Mouse (Mus musculus) midbrain, postnatal 0 days (tissue): ENCODE results near the gene Gm973. TPM values are rescaled to one million over a fixed set of nuclear protein-coding genes. Genes with fewer than 3 reads are reported as not detected.

Experiments
- ATAC-seq: fragments of 200-750 bp; cut with Nextera tagmentation; 2 replicates; pipeline ENCODE4 v1.8.0; 2017; ENCODE audit warnings: moderate number of reproducible peaks, mild to moderate bottlenecking, moderate TSS enrichment, moderate library complexity; ENCODE audit not compliant: low FRiP score
- DNase-seq: peaks from one replicate; pipeline ENCODE4 v3.0.0-alpha.2; 2015; ENCODE audit warnings: low spot score
- H3K27ac ChIP-seq: fragments of 300-500 bp; sonication (generic); 2 replicates; pipeline ENCODE4 v1.5.1; 2014; ENCODE audit warnings: low read depth, mild to moderate bottlenecking, low read length, mixed read lengths
- H3K27me3 ChIP-seq: fragments of 300-500 bp; sonication (generic); 2 replicates; pipeline ENCODE4 v1.6.1; 2014; ENCODE audit warnings: low read length, control low read depth, mixed read lengths; ENCODE audit not compliant: insufficient read depth
- H3K36me3 ChIP-seq: fragments of 300-500 bp; sonication (generic); 2 replicates; pipeline ENCODE4 v1.6.1; 2014; ENCODE audit warnings: low read length, control low read depth, mixed read lengths; ENCODE audit not compliant: insufficient read depth
- H3K4me1 ChIP-seq: fragments of 300-500 bp; sonication (generic); 2 replicates; pipeline ENCODE4 v1.6.1; 2014; ENCODE audit warnings: mild to moderate bottlenecking, control low read depth, antibody characterized with exemption, low read length, mixed read lengths; ENCODE audit not compliant: insufficient read depth
- H3K4me2 ChIP-seq: fragments of 300-500 bp; sonication (generic); 2 replicates; pipeline ENCODE4 v1.6.1; 2014; ENCODE audit warnings: low read depth, mild to moderate bottlenecking, low read length, mixed read lengths; ENCODE audit not compliant: poor library complexity, severe bottlenecking
- H3K4me3 ChIP-seq: fragments of 300-500 bp; sonication (generic); 2 replicates; pipeline ENCODE4 v1.5.1; 2014; ENCODE audit warnings: low read depth, mild to moderate bottlenecking, low read length, moderate library complexity
- H3K9ac ChIP-seq: fragments of 300-500 bp; sonication (generic); replicated peaks from 2 replicates; pipeline ENCODE4 v1.6.1; 2014; ENCODE audit warnings: mild to moderate bottlenecking, low read length, moderate library complexity, mixed read lengths; ENCODE audit not compliant: poor library complexity, severe bottlenecking
- H3K9me3 ChIP-seq: fragments of 300-500 bp; sonication (generic); 2 replicates; pipeline ENCODE4 v1.6.1; 2016; ENCODE audit warnings: low read length, control low read depth
- CTCF ChIP-seq: IDR thresholded peaks from 2 replicates; pipeline ENCODE4 v1.5.1; 2016; ENCODE audit warnings: antibody characterized with exemption, mild to moderate bottlenecking
- WGBS: fragments of 180-500 bp; shearing (Covaris S2); extraction: QIAGEN DNeasy Blood & Tissue Kit; methylation state at CpG from one replicate; pipeline ENCODE4 v1.1.7; 2014; 5-methylcytosine and 5-hydroxymethylcytosine counted together
- polyA plus RNA-seq: library from polyadenylated mRNA; unstranded; fragments of >200 nt; fragmentation: Nextera tagmentation; extraction: Ambion mirVana; gene quantifications from 2 replicates; pipeline ENCODE4 v1.2.1, GENCODE M21; 2015
- total RNA-seq: library from RNA; depleted of rRNA; stranded (reverse); fragments of >200 nt; gene quantifications from 2 replicates; pipeline ENCODE4 v1.2.3, GENCODE M21; 2014

Gene Gm973
- total and polyA plus RNA-seq, 2 experiments from 2014 or later = 7.5 to 15.0 TPM

DNA sequence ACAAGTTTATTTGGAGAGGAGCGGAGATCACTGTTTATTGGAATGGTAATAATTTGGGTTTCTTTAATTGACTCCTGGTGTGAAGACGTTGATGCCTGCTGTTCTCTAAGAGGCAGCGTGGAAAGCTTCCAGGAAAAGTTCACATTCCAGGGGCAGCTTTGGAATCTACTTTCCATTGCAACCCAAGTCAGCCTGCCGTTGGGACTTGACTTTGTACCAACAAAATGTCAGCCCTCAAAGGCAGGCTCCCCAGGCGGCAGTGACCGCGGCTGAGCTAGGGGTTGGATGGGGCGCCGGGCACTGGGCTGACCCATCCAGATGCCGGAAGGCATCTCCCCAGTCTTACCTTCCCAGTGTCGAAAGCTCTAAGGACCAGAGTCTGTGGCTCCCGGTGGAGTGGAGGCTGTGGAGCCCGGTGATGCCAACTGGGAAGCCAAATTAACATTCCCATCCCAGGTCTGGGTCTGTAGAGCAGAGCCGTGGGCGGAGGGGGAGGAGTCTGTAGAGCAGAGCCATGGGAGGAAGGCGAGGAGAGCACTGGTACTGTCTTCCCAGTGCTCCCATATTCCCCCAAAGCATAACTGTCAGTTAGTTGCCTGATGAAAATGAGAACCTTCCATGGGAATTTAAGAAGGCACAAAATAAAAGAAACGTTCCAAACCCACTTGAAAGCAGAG lies 7.5 kb upstream of the Gm973 start:
- Histone ChIP-seq H3K9me3 (no peaks in the 10 kb centered on the region), H3K27ac (no peak overlapping the region), H3K27me3 (no peaks in the 10 kb centered on the region), H3K4me3 (no peak overlapping the region), H3K4me1 (no peaks in the 10 kb centered on the region), H3K36me3 (no peaks in the 10 kb centered on the region), H3K4me2 (no peak overlapping the region), H3K9ac (no peak overlapping the region)
- ATAC-seq = no peak
- no peak for TF ChIP-seq CTCF
- WGBS = 34% methylated on average over 17 of the region's 17 CpGs
- DNase-seq = peak; percentile 56

DNA sequence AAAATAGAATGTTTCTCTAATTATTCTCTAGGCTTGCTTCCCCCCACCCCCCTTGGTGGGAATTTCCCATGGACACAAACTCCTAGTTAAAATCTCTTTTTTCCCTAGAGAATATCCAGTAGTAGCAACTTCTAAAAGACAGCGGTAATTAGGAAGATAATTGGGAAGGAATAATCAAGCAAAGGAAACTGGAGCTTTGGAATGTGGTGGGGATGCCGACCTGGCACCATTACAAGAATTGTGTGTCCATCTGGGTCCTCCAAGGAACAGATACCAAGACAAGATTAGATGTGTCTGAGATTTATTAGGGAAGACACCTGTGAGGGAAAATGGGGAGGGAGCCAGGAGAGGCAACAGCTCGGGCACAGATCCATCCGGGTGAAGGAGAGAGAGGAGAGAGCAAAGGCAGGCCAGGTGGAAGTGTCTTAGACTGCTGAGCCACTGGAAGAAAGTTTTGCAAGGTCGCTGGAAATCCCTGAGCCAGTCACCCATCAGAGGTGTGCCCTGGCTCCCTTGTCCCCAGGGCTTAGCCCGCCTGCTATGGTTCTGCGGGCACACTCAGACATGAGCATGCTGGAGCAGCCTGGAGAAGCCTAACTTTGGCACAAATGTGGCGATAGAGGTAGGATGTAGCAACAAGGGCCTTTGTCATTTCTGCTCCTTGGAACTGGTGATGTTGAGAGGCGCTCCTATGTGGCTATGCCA lies 4.3 kb upstream of the Gm973 start:
- WGBS = 72% methylated on average over 9 of the region's 9 CpGs
- ATAC-seq = no peak

GRCm38 (mm10) chr1:59520226-59520837 lies 4.3 kb downstream of the Gm973 start:
- no peaks in the 10 kb centered on the region for H3K36me3 ChIP-seq
- no peak for DNase-seq

More for the DNA sequence above, 4.3 kb upstream of the Gm973 start:
- Histone ChIP-seq H3K4me1 (peaks cover 3% of the 10 kb centered on the region), H3K4me2 (no peak overlapping the region), H3K27me3 (no peaks in the 10 kb centered on the region), H3K9ac (no peak overlapping the region), H3K4me3 (no peak overlapping the region), H3K36me3 (no peaks in the 10 kb centered on the region), H3K27ac (no peak overlapping the region), H3K9me3 (no peaks in the 10 kb centered on the region)
- TF ChIP-seq CTCF = no peak
- no peak for DNase-seq

GRCm38 (mm10) chr1:59522456-59522855 lies 6.4 kb downstream of the Gm973 start:
- ATAC-seq (no peak), DNase-seq (no peak)
- Histone ChIP-seq H3K9ac (no peak overlapping the region), H3K27me3 (no peaks in the 10 kb centered on the region), H3K9me3 (no peaks in the 10 kb centered on the region), H3K4me1 (peaks cover 5% of the 10 kb centered on the region; the same call in 1 of the 2 replicates), H3K36me3 (no peaks in the 10 kb centered on the region), H3K4me2 (no peak overlapping the region), H3K4me3 (no peak overlapping the region), H3K27ac (no peak overlapping the region)
- 38% methylated on average over 1 of the region's 1 CpGs for WGBS
- TF ChIP-seq CTCF = no peak

More at GRCm38 (mm10) chr1:59520226-59520837, 4.3 kb downstream of the Gm973 start:
- Histone ChIP-seq H3K27me3 (no peaks in the 10 kb centered on the region), H3K4me3 (no peak overlapping the region), H3K27ac (no peak overlapping the region), H3K4me1 (peaks cover 12% of the 10 kb centered on the region), H3K9me3 (no peaks in the 10 kb centered on the region), H3K4me2 (no peak overlapping the region), H3K9ac (no peak overlapping the region)
- 64% methylated on average over 11 of the region's 11 CpGs for WGBS
- no peak for TF ChIP-seq CTCF
- no peak for ATAC-seq

- no peak overlapping the region for H3K4me2 ChIP-seq
- no peak overlapping the region for H3K4me3 ChIP-seq
- peak; percentile 47 for TF ChIP-seq CTCF
- H3K9ac ChIP-seq = no peak overlapping the region
- DNase-seq (no peak), ATAC-seq (no peak)
- no peaks in the 10 kb centered on the region for H3K36me3 ChIP-seq
- peaks cover 5% of the 10 kb centered on the region; the same call in 1 of the 2 replicates for H3K4me1 ChIP-seq
- no peaks in the 10 kb centered on the region for H3K27me3 ChIP-seq
- H3K9me3 ChIP-seq = no peaks in the 10 kb centered on the region
- no peak overlapping the region for H3K27ac ChIP-seq
- WGBS = 42% methylated on average over 5 of the region's 5 CpGs
Measured at GRCm38 (mm10) chr1:59523378-59523958, 7.4 kb downstream of the Gm973 start.
